Mouse (Mus musculus) forelimb bud, embryonic 11.5 days (tissue): ENCODE measurements around the gene Ggcx.

ENCODE experiments used
- DNase-seq: peaks from one replicate; pipeline ENCODE4 v3.0.0-alpha.2; 2012; ENCODE audit warnings: low read depth, low spot score

Gene Ggcx

DNA sequence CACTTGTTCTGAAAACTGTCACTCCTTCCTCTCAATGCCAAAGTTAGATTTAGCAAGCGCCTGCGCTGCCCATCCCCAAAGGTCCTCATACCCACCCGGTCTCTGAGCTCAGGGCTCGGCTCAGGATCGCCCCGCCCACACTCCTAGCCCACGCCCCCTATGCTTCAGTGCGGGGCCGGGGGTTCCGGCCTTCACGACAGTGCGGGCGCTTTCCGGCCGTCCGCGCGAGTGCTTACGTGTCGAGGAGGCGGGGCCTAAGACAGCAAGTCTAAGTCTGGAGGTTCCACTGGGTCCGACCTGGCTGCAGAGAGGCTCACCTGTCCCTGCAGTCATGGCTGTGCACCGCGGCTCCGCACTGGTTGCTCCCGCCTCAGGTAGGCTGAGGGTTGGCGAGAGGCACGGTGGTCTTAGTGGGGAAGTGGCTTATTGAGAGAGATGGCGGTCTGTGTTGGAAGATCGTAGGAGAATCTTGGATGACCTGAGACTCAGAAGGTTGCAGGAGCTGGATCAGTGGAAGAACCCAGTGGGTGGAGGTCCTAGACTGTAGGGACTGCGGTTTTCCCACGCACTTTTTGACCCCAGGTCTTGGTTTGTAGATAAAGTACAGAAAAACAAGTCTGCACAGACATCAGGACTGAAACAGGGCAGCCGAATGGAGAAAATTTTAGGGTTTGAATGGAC is at the start of gene Ggcx:
Gene Ggcx (plus strand): TSS at position 233 of the 681 bp plus-strand sequence.
- peak; percentile 92 for DNase-seq

DNA sequence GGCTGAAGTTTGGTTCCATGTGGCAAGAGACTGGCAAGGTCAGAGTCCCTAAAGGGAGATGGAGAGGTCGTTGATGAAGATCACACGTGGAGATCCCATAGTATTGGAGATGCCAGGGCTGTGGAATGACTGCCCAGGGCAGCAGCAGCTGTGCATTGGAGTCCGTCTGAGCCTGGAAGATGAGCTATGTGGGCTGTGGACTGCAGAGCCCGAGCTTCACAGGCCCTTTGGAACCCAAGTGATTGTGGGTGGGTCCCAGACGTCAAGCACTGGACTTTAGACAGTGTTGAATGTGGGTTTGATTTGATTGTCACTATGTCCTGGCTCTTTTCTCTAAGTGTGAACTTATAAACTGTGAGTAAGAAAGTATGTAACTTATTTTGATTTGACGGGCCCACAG is 49.1 kb upstream of the Ggcx start:
- DNase-seq: no peak

DNA sequence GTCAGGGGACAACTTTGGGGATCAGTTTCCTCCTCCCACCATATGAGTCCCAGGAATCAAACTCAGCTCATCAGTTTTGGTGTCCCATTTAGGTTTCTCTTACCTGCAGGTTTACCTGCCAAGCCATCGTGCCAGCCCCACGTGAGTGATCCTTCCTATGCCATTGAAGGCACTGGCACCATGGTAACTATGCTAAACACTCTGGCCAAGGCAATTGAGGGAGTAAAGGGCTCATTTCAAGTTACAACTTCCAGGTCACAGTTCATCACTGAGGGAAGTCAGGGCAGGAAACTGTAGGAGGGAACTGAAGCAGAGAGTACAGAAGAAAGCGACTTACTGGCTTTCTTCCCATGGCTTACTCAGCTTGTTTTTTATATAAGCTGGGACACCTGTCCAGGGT is 47.8 kb upstream of the Ggcx start:
- no peak for DNase-seq

DNA sequence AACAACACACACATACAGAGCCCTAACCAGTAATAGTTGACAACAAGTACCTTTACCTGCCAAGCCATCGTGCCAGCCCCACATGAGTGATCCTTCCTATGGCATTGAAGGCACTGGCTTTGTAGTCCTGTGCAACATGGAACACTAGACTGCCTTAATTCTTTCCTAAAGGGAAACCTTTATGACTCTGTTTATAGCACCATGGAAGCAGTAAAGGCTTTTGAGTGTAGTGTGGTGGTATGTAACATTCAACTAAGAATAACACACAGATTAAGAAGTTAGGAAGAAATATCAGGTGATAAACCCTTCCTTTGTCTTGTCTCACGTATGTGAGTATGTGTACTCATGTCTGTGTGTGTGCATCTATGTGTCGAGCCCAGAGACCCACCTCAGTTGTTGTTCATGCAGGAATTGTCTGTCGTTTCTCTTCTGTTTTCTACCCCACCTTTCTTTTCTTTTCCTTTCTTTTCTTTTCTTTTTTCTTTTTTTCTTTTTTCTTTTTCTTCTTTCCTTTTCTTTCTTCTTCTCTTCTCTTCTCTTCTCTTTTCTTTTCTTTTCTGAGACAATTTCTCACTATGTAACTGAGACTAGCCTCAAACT is 47.2 kb upstream of the Ggcx start, which contains the start of gene Rnf181:
Gene Rnf181 (minus strand): TSS at position 113 of the 600 bp plus-strand sequence.
- DNase-seq: no peak

DNA sequence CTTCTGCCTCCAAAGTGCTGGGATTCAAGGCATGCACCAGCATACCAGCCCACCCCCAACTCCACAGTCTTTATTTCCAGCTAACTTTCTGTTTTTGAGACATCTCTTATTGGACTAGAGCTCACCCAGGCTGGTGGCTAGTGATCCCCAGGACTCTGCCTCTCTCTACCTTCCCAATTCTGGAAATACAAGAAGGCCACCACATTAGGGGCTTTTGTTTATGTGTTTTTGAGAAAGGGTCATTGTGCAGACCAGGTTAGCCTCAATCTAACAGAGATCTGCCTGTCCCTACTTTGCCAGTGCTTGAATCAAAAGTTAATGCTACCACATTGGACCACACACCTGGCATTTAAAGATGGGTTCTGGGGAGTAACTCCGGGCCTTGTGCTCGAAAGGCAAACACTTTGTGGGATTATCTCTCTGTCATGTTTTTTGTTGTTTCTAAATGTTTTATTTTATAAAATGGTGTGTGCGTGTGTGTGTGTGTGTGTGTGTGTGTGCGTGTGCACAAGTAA is 46.6 kb upstream of the Ggcx start:
- DNase-seq: no peak

DNA sequence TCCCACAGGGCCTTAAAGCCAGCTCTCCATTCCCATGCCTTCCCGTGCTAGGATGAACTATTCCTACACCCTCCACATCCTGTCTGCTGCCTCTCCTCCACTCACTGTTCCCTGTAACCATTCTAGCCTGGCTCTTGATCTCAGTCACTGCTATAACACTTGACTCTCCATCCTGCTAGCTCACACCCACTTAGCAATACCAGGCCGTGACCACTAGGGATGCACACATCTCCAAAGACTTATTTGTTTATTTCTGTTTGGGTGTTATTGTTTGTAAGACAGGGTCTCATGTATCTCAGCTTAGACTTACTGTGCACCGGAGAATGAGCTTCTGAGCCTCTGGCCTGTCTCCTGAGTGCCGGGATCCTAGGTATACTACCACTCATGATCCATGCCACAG is 44.6 kb upstream of the Ggcx start:
- DNase-seq: no peak

DNA sequence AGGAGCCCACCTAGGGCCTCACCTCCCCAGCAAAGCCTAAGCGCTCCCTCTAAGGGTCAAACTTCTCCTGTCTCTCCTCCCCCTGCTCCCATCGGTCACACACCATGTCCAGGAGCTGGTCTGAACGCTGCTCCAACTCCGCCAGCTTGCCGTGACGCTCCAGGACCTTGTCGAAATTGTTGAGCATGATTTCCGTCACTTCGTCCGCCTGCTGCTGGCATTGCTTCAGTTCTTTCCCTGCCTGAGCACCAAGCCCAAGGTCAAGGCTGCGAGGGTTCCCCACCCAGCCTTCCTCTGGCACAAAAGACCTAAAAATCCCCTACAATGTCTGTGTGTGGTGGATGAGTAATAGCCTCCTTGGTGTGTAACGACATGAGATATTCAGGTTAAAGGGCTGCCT is 44.0 kb upstream of the Ggcx start:
- no peak for DNase-seq

DNA sequence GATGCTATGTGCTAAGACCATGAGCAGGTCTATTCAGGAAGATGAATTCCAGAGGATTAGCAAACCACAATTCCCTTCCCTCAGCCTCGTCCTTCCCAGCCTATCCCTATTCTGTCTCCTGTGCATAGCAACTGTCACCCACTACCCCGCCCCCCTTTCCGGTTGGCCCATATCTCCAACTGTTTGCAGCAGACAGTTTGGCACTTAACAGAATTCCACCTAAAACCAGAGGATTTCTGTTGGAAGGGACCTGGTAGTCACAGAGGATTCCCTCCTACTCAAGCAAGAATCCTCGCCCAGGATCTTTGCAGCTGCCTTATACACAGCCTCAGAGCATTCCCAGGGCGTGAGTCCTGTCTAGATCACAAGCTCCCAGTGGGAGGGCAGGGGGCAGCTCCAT is 43.0 kb upstream of the Ggcx start:
- DNase-seq: no peak

DNA sequence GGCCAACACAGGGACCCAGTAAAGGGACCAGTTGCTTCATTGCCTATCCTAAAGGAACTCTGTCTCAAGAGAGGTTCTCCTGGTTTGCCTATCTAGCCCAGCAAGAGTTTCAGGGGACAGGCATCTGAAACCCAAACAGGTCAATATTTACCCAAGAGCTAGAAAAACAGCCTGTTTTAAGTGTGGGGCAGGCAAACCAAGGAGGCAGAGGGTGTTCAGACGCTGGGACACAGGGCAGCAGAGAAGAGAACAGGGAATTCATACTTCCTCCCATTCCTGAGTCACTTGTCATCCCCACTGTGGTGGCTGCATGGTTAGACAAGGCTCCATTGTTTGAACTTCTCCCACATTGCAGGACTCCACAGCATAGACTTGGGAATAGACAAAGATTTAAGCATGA is 42.5 kb upstream of the Ggcx start:
- no peak for DNase-seq

DNA sequence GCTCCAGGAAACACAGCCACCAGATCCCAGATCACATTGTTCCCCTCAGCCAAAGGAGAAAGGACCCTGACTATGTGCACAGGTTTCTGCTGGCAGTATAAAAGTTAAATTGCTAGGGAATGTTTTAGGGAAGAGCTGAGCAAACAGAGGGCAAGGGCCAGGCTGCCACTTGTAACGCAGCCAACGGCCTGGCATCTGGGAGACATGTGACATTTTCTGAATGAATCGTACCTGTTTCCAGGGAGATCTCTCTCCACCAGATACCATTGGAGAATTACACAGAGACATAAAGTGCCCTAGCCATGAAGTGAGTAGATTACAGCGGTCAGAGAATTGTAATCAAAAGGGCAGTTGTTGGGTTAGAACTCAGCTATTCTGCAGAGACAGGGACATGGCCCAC is 40.9 kb upstream of the Ggcx start:
- DNase-seq: no peak

DNA sequence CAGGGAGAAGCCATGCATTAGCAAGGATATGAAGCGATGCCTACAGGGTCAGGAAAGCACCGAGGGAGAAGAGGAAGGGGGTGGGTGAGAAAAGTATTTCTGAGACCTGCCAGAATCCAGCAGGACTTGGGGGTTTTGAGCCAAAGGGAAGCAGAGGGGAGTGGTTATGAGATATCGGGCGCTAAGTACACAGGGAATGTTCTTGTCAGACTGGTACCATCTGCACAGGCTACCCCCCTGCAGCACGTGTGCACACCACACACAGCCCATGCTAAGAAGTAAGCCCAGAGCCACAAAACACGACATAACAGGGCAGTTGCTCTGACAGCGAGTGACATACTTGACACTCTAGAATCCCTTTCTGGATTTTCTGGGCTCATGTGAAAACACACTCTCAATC is 39.9 kb upstream of the Ggcx start:
- DNase-seq: no peak

DNA sequence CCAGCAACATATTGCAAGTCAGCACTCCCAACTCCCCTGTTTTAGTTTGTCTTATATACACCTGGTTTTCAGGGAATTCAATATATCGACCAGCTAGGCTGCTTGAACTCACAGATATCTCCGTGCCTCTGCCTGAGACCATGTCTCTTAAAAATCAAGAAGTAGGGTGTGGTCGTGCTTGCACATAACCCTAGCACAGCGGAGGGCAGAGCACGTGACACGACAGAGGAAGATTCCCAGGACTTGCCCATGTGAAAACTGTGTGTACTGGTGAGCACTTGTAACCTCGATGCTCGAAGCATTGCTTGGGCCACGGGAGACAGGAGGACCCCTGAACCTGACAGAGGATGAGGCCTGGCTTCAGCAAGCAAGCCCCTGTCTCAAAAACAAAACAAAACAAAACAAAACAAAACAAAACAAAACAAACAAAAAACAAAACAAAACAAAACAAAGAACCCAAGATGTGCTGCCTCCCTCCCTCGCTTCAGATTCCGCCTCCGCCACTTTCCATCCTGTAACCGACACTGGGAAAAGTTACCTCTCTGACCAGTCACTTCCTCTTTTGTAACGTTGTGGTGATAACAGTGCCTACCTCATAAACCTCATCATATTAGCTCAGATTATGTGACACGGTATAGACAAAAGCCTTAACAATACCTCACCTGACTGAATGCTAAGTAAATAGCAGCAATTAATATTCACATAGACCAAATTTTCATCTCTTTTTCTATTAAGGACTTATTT is 39.1 kb upstream of the Ggcx start:
- DNase-seq: no peak

DNA sequence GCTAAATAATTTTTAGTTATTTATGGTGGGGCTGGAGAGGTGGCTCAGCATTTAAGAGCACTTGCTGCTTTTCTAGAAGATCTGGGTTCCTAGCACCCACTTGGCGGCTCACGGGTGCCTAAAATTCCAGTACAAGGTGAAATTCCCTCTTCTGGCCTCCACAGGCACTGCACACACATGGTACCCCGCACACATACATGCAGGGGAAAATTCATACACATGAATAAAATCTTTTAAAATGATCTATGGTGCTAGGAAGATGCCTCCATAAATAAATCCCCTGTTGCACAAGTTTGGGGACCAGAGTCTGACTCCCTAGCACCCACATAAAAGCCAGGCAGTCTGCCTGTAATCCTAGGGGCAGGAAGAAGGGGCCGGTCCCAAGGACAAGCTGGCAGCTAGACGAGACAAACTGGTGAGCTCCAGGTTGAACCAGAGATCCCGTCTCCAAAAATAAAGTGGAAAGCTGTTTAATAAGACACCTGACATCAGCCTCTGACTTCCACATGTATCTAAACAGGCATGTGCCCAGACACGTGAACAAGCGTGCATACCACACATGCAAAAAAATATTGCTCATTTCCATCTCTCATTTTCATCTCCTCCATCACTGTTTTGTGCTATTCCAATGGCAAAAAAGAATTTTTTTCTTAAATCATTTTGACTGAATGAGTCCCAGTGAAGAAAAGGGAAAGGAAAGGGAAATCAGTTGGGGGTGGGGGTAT is 35.4 kb upstream of the Ggcx start:
- no peak for DNase-seq

DNA sequence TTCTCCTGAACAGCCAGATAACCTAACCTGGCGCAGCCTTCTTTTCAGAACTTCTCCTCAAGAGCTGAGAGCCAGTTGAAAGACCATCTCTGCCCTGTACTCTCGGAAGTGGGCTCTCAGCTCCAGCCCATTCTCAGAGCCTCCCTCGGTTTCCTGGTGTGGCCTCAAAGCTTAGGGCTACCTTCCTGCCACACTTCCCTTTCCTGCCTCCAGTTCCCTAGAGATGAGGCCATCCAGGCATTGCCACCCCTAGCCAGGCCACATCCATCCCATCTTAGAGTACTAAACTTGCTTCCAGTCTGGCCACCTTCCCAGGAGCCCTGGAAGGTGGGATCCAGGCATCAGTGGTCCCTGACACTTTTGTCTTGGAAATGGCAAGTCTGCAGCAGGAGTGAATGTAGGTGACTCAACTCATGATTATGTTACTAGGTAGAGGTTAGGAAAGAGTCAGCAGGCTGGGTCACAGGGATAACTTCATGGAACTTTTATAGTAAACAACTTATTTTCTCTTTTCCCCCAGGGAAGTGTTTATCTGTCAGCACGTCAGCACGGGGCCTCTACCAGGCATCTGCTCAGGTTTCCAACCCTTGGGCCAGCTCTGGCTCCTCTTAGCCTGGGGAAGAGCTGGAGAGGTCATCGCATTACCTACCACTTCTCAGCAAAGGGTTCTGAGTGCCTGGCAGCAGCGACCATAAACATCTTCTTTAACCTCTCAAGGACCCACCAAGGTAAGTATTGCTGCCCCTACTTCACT is 34.6 kb upstream of the Ggcx start:
- DNase-seq: no peak

DNA sequence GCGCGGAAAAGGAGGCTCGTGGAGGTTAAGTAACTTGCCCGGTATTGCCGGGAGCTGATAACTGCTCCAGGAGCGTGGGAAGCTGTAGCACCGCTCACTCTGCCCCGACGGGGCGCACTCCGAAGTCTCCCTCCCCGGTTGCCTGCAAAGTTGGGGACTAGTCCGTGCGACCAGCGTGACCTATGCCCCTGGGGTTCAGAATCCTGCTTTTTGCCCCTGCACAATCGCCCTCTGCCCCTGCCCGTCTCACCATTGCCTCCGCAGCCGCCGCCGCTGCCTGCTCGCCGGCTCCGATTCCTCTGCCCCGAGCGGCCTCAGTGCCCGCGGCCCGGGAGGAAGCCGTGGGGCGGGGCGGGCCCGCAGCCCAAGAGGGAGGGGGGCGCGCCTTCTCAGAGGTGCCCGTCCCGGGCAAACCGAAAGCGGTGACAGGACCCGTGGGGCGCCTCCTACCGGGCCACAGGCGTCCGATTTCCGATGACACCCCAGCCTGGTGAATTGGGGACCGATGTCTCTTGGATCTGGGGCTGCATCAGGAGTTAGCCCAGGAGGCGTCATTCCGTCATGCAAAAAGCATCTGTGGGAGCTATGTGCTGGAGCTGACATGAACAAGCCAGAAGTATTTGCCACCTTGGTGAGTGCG is 33.9 kb upstream of the Ggcx start, which contains the start of gene Vamp5:
Gene Vamp5 (minus strand): TSS at position 338 of the 640 bp plus-strand sequence.
- DNase-seq: peak; percentile 46

DNA sequence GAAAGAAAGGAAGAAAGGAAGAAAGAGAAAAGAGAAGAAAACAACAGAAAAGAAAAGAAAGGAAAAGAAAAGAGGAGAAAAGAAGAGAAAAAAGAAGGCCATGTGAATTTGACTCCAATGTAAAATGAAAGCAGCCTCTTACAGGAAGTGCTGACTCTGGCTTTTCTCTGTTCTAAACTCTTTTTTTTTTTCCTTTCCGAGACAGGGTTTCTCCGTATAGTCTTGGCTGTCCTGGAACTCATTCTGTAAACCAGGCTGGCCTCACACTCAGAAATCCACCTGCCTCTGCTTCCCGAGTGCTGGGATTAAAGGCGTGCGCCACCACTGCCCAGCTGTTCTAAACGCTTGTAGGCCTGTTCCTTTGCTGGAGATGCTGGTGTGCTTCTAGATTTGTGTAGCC is 31.6 kb upstream of the Ggcx start:
- no peak for DNase-seq

DNA sequence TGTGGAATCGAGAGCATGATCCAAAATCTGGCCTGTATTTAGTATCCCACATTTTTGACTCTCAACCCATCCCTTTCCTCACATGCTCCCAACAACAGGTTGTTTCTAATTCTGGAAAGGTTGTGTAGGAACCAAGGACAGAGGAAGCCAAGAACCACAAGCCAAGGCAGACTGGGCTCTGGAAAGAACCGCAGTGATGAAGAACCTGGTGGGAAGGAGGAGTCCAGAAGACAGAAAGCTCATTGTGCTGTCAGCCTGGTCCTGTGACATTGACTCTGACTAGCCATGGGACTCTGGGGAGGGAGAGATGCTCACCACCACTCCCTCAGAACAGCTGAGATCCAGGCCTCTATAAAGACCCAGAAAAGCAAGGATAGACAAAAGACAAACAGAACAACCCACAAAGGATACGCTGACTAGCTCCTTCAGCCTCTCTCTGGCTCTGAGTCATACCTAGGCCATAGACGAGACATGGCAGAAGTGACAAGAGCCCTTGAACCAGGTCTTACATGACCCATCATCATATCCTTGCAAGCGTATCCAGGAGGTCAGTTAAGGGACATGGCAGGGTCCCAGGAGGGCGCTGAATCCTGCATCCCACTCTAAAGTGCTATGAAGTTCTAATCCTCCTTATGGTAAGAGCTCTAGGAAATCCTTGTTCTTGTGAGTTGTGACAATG is 30.8 kb upstream of the Ggcx start:
- DNase-seq: no peak

DNA sequence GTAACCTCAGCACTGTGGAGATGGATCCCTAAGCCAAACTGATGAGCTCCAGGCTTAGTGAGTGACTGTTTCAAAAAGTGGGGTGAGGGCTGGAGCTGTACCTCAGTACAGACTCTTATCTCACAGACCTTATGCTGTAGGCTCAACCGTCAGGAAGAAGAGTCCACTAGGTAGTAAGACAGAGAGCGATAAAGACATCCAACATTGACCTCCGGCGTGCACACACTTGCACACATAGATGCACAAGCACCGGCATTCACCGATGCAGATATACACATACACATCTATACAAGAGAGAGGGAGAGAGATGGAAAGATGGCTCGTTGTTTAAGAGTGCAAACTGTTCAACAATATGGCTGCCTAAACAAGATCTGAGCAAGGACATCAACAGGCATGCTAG is 30.2 kb upstream of the Ggcx start:
- DNase-seq: no peak

DNA sequence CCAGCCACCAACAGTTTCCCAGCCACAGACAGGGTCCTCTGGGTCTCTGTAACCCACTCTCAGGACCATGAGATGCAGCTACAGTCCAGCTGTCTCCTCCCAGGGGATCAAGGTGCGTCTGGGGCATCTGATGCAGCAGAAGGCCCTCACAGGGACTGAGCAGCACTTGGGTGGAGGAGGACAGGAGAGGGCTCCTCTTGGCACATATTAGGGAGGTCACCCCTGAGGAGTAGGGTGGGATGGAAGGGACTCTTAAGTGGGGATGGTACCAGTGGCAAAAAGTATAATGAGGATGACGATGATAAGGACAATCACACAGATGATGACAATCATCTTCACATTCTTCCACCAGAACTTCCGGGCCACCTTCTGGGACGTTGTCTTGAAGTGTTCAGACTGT is 28.9 kb upstream of the Ggcx start:
- no peak for DNase-seq

DNA sequence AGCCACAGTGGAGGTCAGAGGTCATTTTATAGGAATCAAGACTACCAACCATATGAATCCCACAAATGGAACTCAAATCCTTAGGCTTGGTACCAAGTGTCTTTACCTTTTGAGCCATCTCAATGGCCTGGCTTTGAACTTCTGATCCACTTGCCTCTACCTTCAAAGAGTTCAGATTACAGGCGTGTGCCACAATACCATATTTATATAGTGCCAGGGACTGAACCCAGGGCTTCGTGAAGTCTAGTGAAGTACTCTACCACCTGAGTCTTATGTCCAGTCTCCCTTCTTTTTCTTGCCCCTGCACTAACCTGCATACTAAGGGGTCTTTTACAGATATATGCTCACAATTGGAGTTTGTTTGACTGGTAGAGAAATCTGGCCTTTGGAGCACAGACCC is 27.5 kb upstream of the Ggcx start:
- no peak for DNase-seq
